Mouse (Mus musculus) forelimb bud, embryonic 11.5 days (tissue): ENCODE results near the gene Fbxl8.
"Not testable (repeated sequence)": the region's sequence is repeated elsewhere in the genome, so short reads cannot be mapped to it uniquely, and the experiment has no call there.

Experiments
- DNase-seq: peaks from one replicate; pipeline ENCODE4 v3.0.0-alpha.2; 2012; ENCODE audit warnings: low read depth, low spot score

Gene Fbxl8

DNA sequence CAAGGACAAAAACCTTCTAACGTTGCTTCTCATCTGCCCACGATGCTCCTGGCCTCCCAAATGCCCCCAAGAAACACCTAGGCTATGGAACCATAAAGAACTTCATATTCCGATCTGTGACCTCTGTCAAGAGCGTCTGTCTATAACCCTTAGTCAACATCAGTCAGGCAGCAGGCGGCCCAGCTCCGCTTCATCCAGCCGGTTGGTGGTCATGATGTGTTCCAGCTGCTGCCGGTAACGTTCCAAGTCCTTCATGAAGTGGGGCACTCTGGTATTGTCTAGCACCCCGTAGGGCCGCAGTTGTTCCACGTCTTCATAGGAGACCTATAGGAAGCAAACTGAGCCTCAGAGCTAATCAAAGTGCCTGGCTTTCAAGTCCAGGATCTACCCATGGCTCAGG is 17.4 kb downstream of the Fbxl8 start:
- no peak for DNase-seq

DNA sequence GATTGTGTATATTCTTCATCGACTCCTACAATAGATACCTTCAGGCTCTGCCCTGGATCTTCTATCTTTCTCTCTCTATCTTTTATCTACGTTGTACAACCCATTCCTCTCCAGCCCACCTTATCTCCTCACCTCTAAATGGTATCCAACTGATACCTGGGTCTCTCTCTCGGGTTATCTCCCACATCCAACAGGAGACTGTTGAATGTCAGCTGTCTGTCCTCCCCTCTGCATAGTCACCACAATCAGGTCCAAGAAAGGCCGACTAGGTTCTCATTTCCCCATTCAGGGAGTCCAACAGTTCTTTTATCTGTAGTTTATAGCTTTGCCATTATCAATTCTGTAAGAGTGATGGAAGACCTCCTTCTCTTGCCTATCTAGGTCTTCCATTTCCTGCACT is 17.8 kb downstream of the Fbxl8 start:
- no peak for DNase-seq

DNA sequence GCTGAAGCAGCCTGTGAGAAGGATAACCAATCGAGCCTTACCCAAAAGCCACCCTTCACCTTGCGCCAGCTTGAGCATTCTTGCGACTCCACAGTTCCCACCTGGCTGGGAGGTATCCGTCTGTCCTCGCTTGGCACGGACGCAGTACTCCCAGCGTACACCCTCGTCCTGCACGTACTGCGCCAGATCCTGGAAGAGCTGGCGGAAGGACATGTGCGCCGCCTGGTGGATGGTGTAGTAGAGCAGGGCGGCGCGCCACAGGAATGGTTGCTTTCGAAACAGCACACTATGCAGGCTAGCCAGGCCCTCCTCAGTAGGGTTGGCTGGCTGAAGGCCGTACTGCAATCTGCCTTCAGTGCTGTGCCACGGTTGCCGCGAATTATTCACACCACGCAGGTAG is 18.6 kb downstream of the Fbxl8 start:
- peak; percentile 48 for DNase-seq

GRCm38 (mm10) chr8:105285514-105285913 is 21.1 kb downstream of the Fbxl8 start:
- no peak for DNase-seq

DNA sequence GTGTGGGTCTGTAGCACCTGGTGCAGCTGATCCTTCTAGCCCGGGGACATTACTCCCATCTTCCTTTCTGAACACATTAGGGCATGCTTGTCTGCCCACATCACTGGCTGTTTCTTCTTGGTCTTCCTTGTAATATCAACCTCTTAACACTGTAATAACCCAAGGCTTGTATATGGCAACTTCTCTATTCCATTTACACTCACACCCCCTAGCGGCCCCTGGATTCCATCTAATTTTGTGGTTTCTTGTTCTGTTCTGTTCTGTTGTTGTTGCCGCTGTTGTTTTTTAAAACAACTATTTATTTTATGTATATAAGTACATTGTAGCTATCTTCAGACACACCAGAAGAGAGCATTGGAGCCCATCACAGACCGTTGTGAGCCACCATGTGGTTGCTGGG is 22.5 kb downstream of the Fbxl8 start:
- no peak for DNase-seq

DNA sequence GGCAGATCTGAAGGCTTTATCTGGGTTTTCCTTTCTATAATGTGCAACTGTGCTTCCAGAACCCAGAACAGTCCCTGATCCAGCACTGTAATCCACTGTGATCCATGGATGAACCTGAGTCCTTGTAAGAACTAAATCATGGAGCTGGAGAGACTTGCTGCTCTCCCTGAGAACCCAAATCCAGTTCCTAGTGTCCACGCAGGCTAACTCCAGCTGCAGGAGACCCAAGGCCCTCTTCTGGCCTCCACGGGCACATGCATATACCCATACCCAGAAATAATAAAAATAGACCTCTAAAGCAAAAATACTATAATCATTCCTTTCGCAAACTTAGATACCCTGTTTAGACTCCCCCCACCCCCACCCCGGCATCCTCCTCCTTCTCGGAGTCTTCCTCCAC is 23.8 kb downstream of the Fbxl8 start:
- DNase-seq = no peak

DNA sequence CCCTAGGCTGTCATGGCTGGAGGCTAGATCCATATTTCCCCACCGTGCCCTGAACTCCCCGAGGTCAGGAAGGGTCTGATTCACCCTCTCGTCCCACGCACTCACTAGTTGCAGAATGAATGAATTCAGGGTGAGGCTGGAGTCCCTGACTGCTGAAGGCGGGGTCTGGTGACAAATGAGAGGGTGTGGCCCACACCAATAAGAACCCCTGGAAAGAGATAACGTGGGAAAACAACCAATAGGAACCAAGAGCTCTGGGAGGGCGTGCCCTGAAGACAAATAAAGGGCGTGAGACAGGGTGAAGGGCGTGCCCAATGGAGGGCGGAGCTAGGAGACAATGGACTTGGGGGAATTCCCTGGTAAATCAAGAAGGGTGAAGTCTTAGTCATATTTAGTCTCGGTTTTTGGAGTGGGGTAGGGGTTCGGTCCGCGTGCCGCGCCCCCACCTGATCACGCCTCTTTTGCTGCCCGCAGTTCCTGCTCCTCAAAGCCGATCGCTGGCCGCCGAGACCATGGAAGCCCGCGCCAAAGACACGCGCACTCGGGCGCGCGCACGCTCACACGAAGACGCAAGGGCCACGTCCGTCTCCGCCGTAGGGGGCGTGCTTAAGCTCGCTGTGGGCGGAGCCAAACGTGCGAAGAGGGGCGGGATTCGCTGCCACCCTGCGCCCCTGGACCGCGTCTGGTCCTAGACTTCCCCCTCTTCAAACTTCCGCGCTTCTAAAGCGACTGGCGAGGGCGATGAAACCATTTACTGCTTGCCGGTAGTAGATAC is 24.7 kb downstream of the Fbxl8 start:
- DNase-seq = peak; percentile 97

DNA sequence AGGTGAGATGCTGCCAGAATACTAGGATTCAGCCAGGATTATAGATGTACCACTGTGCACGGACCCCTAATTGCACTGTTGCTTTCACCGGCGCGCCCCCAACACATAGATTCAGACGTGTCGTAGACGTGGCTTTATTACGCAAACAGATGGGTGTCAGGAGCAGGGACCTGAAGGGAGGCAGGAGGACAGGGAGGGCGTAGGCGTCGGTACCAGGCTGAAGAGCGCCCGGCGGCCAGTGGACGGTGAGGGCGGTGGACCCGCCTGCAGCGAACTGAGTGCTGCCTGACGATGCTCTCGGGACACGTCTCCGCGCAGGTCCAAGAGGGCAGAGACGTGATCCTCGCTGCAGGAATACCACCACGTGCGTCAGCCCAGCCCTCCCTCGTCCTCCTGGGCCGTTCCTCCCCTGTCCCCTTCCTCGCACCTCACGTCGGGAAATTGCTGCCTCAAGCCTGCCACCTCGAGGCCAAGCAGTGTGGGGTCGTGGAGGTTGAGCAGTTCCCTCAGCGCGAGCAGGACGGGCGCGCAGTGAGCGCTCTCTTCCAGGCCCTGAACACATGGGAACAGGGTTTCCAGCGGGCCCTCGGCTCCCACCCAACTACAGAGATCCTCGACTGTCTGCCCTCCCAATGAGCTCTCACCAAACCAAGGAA is 25.5 kb downstream of the Fbxl8 start, which contains the start of gene 4931428F04Rik:
4931428F04Rik (minus strand) TSS at position 60 of the 656 bp plus-strand sequence.
- peak; percentile 57 for DNase-seq

DNA sequence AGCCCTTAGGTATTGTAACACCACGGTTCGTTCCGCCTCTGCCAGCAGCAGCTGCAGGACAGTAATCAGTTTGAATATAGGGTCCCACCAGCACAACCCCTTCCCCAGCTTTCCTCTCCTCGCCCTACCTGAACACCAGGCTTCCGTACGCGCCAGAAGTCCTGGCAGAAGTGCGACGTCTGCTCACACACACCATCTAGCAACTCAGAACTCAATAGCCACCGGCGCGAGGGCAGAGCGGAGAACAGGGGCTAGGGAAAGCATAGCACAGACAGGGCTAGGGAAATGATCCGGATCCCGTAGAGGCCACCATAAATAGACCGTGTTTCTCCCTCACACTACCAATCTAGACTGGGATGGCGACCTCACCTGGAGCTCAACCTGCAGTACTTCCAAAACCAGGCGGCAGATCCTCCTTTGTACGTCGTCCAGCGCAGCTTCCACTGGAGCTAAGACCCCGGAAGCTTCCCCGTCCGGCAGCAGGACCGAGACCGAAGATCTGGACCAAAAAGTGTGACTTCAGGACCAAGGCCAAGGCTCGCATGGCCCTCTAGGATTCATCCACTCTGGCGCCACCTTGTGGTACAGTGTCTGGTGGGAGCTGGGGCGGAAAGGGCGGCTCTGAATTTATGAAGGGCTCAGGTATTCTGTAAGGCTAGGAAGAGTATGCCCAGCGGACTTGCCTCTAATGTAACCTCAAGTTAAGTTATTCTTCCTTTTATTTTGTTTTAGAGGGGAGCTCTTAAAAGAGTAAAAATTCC is 26.3 kb downstream of the Fbxl8 start:
- DNase-seq = peak; percentile 94

- DNase-seq = not testable (repeated sequence)
Measured at GRCm38 (mm10) chr8:105291364-105291763, 26.9 kb downstream of the Fbxl8 start.

DNA sequence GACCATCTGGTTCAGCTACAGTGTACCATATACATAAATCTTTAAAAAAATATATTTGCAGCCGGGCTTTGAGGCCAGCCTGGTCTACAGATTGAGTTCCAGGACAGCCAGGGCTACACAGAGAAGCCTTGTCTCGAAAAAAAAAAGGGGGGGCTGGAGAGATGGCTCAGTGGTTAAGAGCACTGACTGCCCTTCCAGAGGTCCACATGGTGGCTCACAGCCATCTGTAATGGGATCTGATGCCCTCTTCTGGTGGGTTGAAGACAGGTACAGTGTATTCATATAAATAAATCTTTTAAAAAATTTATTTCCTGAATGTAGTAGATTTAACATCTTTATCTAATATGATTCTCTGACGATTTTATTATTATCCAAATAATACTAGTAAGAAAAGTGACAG is 27.4 kb downstream of the Fbxl8 start:
- DNase-seq = not testable (repeated sequence)

DNA sequence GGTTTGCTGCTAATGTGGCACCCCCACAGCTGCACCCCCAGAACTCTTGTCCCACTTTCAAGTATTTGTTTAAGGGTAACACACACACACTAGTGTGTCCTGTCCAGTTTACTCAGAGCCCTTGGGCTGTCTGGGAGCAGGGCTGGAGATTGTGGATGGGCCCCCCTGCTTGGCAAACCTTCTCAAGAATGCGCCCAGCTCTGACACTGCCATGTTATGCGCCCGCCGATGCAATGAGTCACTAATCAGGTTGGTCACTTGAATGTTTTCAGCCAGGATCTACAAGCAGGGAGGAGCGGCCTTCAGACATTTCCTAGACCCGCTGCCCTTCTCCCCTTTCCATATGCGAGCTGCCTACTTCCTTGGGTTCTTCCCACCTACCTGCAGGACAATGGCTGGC is 28.0 kb downstream of the Fbxl8 start:
- DNase-seq = no peak

DNA sequence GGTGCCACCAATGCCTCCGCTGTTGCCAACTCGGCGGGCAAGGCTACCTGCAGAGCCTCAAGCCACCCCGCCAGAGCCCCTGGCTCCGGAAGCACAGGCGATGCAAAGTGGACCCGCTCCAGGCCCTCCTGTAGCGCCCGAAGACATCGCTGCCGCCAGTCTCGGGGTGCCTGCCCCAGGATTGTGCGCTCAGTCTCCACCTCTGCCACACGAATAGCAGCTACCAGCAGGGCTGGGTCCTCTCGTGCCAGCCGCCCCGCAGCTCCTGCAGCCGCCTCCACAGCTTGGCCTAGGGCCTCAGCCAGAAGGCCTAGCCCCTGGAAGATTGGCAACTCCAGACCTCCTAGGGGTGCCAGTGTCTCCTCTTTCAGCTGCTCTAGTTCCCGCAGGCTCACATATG is 29.0 kb downstream of the Fbxl8 start:
- no peak for DNase-seq

- no peak for DNase-seq
Measured at GRCm38 (mm10) chr8:105294776-105295175, 30.3 kb downstream of the Fbxl8 start.

GRCm38 (mm10) chr8:105295256-105295655 is 30.8 kb downstream of the Fbxl8 start:
- no peak for DNase-seq

GRCm38 (mm10) chr8:105295895-105296573 is 31.6 kb downstream of the Fbxl8 start, which contains the start of gene Exoc3l:
TSS of gene Exoc3l (minus strand) at chr8:105296101.
- DNase-seq = no peak

DNA sequence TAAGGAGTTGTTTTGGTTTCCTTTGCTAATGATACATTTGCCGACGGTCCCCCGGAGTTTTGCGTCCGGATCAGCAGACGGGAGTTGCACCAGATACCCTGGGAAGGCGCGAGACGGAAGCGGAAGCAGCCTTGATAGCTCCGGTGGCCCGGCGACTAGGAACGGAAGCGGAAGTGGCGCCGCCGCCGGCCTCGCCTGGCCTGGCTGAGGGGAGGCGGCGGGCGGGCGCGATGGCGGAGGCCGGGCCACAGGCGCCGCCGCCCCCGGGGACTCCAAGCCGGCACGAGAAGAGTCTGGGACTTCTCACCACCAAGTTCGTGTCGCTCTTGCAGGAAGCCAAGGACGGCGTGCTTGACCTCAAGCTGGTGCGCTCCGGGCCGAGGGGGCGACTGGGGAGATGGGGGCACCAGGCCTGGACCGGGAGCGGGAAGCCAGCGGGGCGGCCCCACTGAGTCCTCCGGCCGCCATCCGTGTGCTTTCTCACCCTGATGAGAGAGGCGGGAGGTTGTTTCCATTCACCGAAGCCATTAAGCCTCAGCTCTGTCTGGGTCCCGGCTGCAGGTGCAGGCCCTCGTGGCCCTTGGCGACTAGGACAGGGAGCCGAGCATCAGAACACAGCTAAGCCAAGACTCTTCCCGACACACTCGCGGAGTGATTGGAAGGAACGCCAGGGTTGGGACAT is 33.2 kb downstream of the Fbxl8 start, which contains the start of gene E2f4:
E2f4 (plus strand) TSS at position 153 of the 682 bp plus-strand sequence.
- DNase-seq = peak; percentile 90

DNA sequence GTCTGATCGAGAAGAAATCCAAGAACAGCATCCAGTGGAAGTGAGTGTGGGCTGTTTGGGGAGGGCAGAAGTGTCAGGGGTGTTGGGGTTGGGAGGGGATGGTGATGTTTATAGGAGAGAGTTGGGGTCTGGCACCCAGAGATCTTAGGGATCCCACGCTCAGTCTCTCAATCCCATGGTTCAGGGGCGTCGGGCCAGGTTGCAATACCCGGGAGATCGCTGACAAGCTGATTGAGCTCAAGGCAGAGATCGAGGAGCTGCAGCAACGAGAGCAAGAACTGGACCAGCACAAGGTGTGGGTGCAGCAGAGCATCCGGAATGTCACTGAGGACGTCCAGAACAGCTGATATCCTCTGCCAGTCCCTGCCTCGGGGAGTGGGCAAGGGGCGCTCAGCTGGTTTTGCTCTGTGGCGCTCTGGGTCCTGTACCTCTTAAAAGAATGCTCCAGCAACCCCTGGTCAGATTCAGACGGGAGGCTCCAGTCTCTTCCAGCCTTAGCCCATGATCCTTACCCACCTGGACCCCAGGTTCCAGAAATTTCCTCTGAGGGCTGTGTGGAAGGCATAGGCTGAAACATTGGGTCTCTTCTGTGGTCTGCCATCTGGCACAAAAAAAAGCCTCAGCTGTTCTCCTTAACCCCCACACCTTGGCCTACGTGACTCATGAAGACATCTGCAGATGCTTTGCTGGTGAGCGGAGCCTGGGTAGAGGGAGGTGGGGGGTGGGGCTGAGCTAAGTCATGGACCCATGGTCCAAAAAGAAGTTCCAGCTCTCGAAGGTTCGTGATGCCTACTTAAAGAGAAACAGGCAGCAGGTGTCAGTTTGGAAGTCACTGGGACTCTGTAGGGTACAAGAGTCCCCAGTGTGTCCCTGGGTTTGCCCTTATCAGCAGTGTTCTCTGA is 34.2 kb downstream of the Fbxl8 start:
- no peak for DNase-seq

DNA sequence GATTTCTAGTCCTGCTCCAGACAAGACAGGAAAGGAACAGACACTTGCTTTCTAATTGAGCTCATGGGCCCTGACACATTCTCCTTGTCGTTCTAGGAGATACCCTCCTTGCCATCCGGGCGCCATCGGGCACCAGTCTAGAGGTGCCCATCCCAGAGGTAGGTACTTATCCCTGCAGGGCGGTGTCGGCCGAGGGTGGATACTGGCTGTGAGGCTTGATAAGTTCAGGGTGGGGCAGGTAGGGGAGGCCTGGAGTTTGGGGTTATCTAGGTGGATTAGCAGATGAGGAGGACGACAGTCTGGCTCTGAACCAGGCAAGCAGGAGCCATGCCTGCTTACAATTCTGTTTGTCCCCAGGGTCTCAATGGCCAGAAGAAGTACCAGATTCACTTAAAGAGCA is 35.5 kb downstream of the Fbxl8 start:
- no peak for DNase-seq

- no peak for DNase-seq
Measured at GRCm38 (mm10) chr8:105303396-105303795, 38.9 kb downstream of the Fbxl8 start.
